Mouse (Mus musculus): ENCODE data around the gene Kcnc4. TPM values are rescaled to one million over a fixed set of nuclear protein-coding genes. Genes with fewer than 3 reads are reported as not detected.

Kcnc4 gene
- polyA plus RNA-seq, 1 experiment from 2014 or later, result 0.71 TPM

DNA sequence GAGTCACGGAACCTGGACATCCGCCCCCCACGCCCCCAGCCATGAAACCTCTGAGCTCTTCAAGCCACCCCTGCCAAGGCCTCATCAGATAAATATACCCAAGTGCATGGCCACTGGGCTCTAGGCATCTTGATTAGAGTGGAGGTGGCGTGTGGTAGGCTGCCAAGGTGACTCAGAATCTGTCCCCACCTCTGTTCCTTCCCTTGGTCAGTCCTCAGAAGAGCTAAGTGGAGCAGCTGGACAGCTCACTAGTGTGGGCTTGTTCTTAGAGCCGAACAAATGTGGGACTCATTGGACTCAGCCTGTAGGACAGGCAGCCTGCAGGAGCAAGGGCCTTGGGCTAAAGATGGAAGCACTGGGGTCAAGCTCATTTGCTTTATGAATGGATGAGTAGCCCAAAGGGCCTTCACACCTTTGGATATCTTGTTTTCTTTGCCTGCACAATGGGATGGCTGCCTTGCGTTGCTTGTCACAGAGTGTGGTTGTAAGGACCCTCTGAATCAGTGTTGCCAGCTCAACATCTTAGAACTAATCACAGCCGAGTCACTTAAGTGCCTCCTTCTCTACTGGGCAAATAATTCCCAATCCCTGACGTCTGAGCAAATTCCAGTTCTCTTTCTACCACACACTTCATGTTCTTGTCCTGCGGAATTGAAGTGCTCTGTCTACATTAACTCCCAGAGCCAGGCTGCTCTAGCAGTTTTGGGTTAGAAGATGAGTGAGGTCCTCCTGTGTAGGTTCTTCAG lies 42.6 kb downstream of the Kcnc4 start:
- no peak overlapping the region for H3K4me3 ChIP-seq
- no peak overlapping the region for H3K27ac ChIP-seq
- no peak for ATAC-seq (ENCODE audit: low FRiP score, low read depth)
- no peaks in the 10 kb centered on the region for H3K9me3 ChIP-seq
- no peak overlapping the region for H3K9ac ChIP-seq
- H3K4me1 ChIP-seq, result peaks cover 15% of the 10 kb centered on the region
- 90% methylated on average over 9 of the region's 9 CpGs for WGBS
- no peak overlapping the region for H3K4me2 ChIP-seq (replicated peaks)
- no peaks in the 10 kb centered on the region for H3K27me3 ChIP-seq (replicated peaks)
- H3K36me3 ChIP-seq, result no peaks in the 10 kb centered on the region

DNA sequence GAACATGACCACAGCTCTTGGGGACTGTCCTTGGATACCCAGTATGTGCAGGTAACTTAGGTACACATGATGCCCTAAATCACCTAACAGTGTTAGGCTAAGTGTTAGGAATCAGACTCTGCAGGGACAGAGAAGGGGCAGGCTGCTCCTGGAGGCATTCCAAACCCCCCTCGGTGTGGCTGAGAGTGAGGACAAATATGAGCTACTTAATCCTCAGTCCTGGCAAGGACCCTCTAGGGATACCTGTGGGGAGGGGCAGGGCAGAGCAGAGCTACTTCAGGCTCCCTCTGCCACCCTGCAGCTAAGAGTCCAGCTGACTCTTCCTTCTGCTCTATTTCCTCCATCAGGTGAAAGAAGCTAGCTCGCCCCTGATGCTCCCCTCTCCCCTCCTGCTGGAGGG lies 46.3 kb downstream of the Kcnc4 start:
- Histone ChIP-seq H3K36me3 (no peaks in the 10 kb centered on the region), H3K9me3 (no peaks in the 10 kb centered on the region), H3K4me1 (peaks cover 21% of the 10 kb centered on the region), H3K9ac (no peak overlapping the region), H3K27ac (no peak overlapping the region), H3K27me3 (replicated peaks) (no peaks in the 10 kb centered on the region), H3K4me3 (no peak overlapping the region), H3K4me2 (replicated peaks) (no peak overlapping the region)
- no peak; the same call in 1 of the 2 replicates for ATAC-seq (ENCODE audit: low FRiP score, low read depth)
- WGBS, result 40% methylated on average over 2 of the region's 2 CpGs

DNA sequence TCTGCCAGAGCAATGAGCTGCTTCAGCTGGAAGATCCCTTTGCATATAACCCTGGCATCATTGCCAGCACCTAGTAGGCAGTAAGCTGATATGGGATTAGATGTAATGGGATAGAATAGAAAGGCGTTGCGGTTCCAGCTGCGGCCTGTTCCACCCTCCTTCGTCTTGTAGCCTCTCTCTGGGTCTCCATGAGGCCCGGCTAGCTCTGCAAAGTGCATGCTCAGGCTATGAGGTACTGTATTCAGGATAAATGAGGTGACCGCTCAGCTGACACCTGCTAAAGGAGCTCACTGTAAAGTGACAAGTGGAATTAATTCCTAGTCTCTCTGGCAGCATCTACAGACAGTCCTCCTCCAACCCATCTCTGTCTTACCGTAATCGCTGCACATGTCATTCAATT lies 46.8 kb downstream of the Kcnc4 start:
- Histone ChIP-seq H3K4me2 (replicated peaks) (no peak overlapping the region), H3K27me3 (replicated peaks) (no peaks in the 10 kb centered on the region), H3K36me3 (no peaks in the 10 kb centered on the region), H3K4me1 (peaks cover 21% of the 10 kb centered on the region), H3K9ac (no peak overlapping the region), H3K27ac (no peak overlapping the region), H3K9me3 (no peaks in the 10 kb centered on the region), H3K4me3 (no peak overlapping the region)
- 83% methylated on average over 8 of the region's 8 CpGs for WGBS
- no peak for ATAC-seq (ENCODE audit: low FRiP score, low read depth)

DNA sequence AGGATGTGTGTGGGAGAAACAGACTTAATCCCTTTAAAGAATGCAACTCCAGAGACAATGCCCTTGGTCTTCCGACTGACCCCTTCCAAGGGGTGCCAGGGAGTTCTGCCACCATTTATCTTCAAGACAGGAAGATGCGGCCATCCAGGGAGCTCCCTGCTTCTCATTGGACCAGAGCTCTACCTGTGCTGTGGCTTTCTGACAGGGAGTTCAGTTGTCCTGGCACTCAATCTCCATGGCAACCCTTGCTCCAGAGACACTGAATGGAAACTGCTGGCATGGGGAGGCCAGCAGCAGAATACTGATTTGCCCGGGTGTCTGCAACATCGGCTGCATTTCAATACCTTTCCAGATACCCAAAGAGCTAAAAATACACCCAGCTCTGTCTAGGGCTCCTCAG lies 47.7 kb downstream of the Kcnc4 start:
- H3K4me1 ChIP-seq, result peaks cover 21% of the 10 kb centered on the region
- WGBS, result 34% methylated on average over 4 of the region's 4 CpGs

DNA sequence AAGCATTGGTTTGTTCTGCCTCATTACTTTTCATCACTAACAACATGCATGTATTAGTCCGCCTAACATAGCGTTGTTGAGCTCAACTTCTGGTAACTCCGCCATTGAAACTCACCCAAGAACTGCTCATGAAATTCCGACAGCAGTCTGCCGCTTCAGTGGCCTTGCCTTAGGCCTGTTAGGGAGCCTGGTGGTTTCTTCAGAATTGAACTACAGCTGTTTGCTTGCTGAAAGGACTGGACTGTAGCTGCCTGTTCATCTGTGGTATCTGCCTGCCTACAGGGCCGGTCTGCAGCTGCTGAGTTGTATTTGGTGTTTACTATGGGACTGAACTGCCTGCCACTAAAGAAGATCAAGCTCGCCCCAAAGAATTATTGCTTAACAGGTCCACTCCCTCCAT lies 58.0 kb downstream of the Kcnc4 start:
- Histone ChIP-seq H3K27me3 (replicated peaks) (no peaks in the 10 kb centered on the region), H3K36me3 (no peaks in the 10 kb centered on the region), H3K9ac (no peak overlapping the region), H3K4me2 (replicated peaks) (no peak overlapping the region), H3K4me3 (no peak overlapping the region), H3K4me1 (no peaks in the 10 kb centered on the region), H3K27ac (no peak overlapping the region), H3K9me3 (no peaks in the 10 kb centered on the region)
- ATAC-seq (ENCODE audit: low FRiP score, low read depth), result no peak
- WGBS, result 88% methylated on average over 7 of the region's 7 CpGs

More for the DNA sequence above, 47.7 kb downstream of the Kcnc4 start:
- Histone ChIP-seq H3K27ac (no peak overlapping the region), H3K4me2 (replicated peaks) (peak overlapping the region; percentile 24; the same call in 1 of the 2 replicates), H3K4me3 (no peak overlapping the region), H3K36me3 (no peaks in the 10 kb centered on the region), H3K27me3 (replicated peaks) (no peaks in the 10 kb centered on the region), H3K9me3 (no peaks in the 10 kb centered on the region), H3K9ac (no peak overlapping the region)
- ATAC-seq (ENCODE audit: low FRiP score, low read depth), result peak; percentile 84

DNA sequence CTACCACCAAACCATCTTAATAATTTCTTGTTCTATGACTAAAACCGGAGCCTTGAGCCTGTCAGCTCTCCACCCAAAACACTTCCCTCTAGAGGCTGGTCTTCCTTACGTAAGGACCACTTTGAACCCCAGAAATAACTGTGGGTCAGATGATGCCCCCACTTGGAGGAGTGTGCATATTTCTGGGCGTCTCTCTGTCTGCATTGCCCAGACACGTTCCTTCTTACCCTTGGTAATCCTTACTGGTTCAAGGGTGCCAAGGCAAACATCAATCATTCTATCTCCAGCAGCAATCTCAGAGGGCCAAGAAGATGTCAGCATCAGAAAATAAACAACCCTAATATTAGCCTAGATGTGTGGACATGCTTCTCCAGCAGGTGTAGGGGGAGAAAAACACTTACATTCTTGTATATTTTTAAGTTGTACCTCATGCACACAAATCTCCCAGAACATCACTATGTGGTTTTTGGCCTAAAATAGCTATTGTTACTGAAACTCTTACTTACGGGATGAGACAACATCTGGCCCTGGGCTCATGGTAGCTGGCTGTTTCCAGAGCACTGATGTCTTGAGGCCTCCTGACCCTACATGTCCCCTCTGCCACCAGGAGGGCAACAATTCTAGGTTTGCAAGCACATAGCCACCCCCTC lies 59.2 kb downstream of the Kcnc4 start:
- Histone ChIP-seq H3K27me3 (replicated peaks) (no peaks in the 10 kb centered on the region), H3K4me2 (replicated peaks) (no peak overlapping the region), H3K27ac (no peak overlapping the region), H3K4me1 (no peaks in the 10 kb centered on the region), H3K36me3 (no peaks in the 10 kb centered on the region), H3K9me3 (no peaks in the 10 kb centered on the region), H3K9ac (no peak overlapping the region), H3K4me3 (no peak overlapping the region)
- no peak for ATAC-seq (ENCODE audit: low FRiP score, low read depth)
- WGBS, result 84% methylated on average over 5 of the region's 5 CpGs

DNA sequence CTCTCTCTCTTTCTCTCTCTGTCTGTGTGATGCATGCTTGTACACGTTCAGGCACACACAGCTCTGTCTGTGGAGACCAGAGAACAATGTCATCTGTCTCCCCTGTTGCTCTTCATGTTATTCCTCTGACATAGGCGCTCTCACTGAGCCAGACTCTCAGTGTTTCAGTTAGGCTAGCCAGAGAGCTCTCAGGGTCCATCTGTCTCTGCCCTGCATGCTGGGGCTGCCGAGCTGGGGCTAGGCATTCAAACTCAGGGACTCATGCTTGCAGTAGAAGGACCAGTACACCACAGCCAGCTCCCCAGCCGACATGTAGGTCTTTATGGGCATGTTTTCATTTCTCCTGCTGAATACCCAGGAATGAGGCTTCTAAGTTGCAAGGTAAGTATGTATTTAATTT lies 68.2 kb downstream of the Kcnc4 start:
- Histone ChIP-seq H3K4me2 (replicated peaks) (no peak overlapping the region), H3K4me3 (no peak overlapping the region), H3K36me3 (no peaks in the 10 kb centered on the region), H3K9ac (no peak overlapping the region), H3K4me1 (no peaks in the 10 kb centered on the region), H3K9me3 (no peaks in the 10 kb centered on the region), H3K27me3 (replicated peaks) (no peaks in the 10 kb centered on the region), H3K27ac (no peak overlapping the region)
- no peak for ATAC-seq (ENCODE audit: low FRiP score, low read depth)
- 56% methylated on average over 4 of the region's 4 CpGs for WGBS

Other genes with a start within 250 kb of the Kcnc4 start
- gene Cym, start 237.8 kb downstream of the Kcnc4 start, polyA plus RNA-seq (2016; fragmentation: Nextera tagmentation; extraction: Ambion mirVana), result not detected in 2 replicates
- gene A630076J17Rik, start 228.9 kb downstream of the Kcnc4 start, polyA plus RNA-seq (2016; fragmentation: Nextera tagmentation; extraction: Ambion mirVana), result not detected in 2 replicates
- gene Prok1, start 219.8 kb downstream of the Kcnc4 start, polyA plus RNA-seq (2016; fragmentation: Nextera tagmentation; extraction: Ambion mirVana), result not detected in 2 replicates
- 182 and 190 TPM in 2 replicates for gene Lamtor5, start 180.7 kb downstream of the Kcnc4 start, polyA plus RNA-seq (2016; fragmentation: Nextera tagmentation; extraction: Ambion mirVana)
- gene Slc16a4, start 168.3 kb downstream of the Kcnc4 start, polyA plus RNA-seq (2016; fragmentation: Nextera tagmentation; extraction: Ambion mirVana), result 2.1 and 2.6 TPM in 2 replicates
- 10.3 and 14.1 TPM in 2 replicates for gene Rbm15, start 125.9 kb downstream of the Kcnc4 start, polyA plus RNA-seq (2016; fragmentation: Nextera tagmentation; extraction: Ambion mirVana)
- gene Slc6a17, start 58.5 kb upstream of the Kcnc4 start, polyA plus RNA-seq (2016; fragmentation: Nextera tagmentation; extraction: Ambion mirVana), result 3.3 and 5.2 TPM in 2 replicates
- not detected in 2 replicates for gene Ubl4b, start 95.5 kb upstream of the Kcnc4 start, polyA plus RNA-seq (2016; fragmentation: Nextera tagmentation; extraction: Ambion mirVana)
- gene Alx3, start 135.5 kb upstream of the Kcnc4 start, polyA plus RNA-seq (2016; fragmentation: Nextera tagmentation; extraction: Ambion mirVana), result 0.33 and 0.65 TPM in 2 replicates
- not detected in 2 replicates for gene Gm10961, start 171.8 kb upstream of the Kcnc4 start, polyA plus RNA-seq (2016; fragmentation: Nextera tagmentation; extraction: Ambion mirVana)
- gene Strip1, start 172.1 kb upstream of the Kcnc4 start, polyA plus RNA-seq (2016; fragmentation: Nextera tagmentation; extraction: Ambion mirVana), result 123 and 129 TPM in 2 replicates
- 123 and 137 TPM in 2 replicates for gene Ahcyl1, start 237.0 kb upstream of the Kcnc4 start, polyA plus RNA-seq (2016; fragmentation: Nextera tagmentation; extraction: Ambion mirVana)

Measured in neural tube, embryonic 12.5 days (tissue).